Mouse (Mus musculus) hindbrain, postnatal 0 days (tissue): ENCODE data around the gene Arid4b. TPM values are rescaled to one million over a fixed set of nuclear protein-coding genes. Genes with fewer than 3 reads are reported as not detected.
"Not testable (repeated sequence)": the region's sequence is repeated elsewhere in the genome, so short reads cannot be mapped to it uniquely, and the experiment has no call there.

ENCODE experiments used
- ATAC-seq: fragments of 200-750 bp; cut with Nextera tagmentation; 2 replicates; pipeline ENCODE4 v1.8.0; 2017; ENCODE audit warnings: mild to moderate bottlenecking, moderate TSS enrichment, moderate library complexity
- DNase-seq: peaks from one replicate; pipeline ENCODE4 v3.0.0-alpha.2; 2015; ENCODE audit warnings: low spot score
- H3K27ac ChIP-seq: fragments of 300-500 bp; sonication (generic); 2 replicates; pipeline ENCODE4 v1.5.1; 2014; ENCODE audit warnings: mild to moderate bottlenecking
- H3K27me3 ChIP-seq: fragments of 300-500 bp; sonication (generic); 2 replicates; pipeline ENCODE4 v1.6.1; 2014; ENCODE audit warnings: low read length, mixed read lengths; ENCODE audit not compliant: insufficient read depth
- H3K36me3 ChIP-seq: fragments of 300-500 bp; sonication (generic); 2 replicates; pipeline ENCODE4 v1.6.1; 2014; ENCODE audit warnings: low read length, mixed read lengths; ENCODE audit not compliant: insufficient read depth
- H3K4me1 ChIP-seq: fragments of 300-500 bp; sonication (generic); 2 replicates; pipeline ENCODE4 v1.6.1; 2014; ENCODE audit warnings: antibody characterized with exemption, low read length, mixed read lengths; ENCODE audit not compliant: insufficient read depth
- H3K4me2 ChIP-seq: fragments of 300-500 bp; sonication (generic); 2 replicates; pipeline ENCODE4 v1.6.1; 2014; ENCODE audit warnings: low read depth, mild to moderate bottlenecking, low read length, moderate library complexity, mixed read lengths
- H3K4me3 ChIP-seq: fragments of 300-500 bp; sonication (generic); 2 replicates; pipeline ENCODE4 v1.5.1; 2014; ENCODE audit warnings: low read length
- H3K9ac ChIP-seq: fragments of 300-500 bp; sonication (generic); replicated peaks from 2 replicates; pipeline ENCODE4 v1.6.1; 2014; ENCODE audit warnings: mild to moderate bottlenecking, low read length, moderate library complexity, mixed read lengths
- H3K9me3 ChIP-seq: fragments of 300-500 bp; sonication (generic); 2 replicates; pipeline ENCODE4 v1.6.1; 2016; ENCODE audit warnings: low read length, mixed read lengths
- CTCF ChIP-seq: IDR thresholded peaks from 2 replicates; pipeline ENCODE4 v1.5.1; 2016; ENCODE audit warnings: antibody characterized with exemption, control low read depth, low read depth
- WGBS: fragments of 180-500 bp; shearing (Covaris S2); extraction: QIAGEN DNeasy Blood & Tissue Kit; methylation state at CpG from one replicate; pipeline ENCODE4 v1.1.7; 2014; 5-methylcytosine and 5-hydroxymethylcytosine counted together
- polyA plus RNA-seq: library from polyadenylated mRNA; unstranded; fragments of >200 nt; fragmentation: Nextera tagmentation; extraction: Ambion mirVana; gene quantifications from 2 replicates; pipeline ENCODE4 v1.2.1, GENCODE M21; 2015
- total RNA-seq: library from RNA; depleted of rRNA; stranded (reverse); fragments of >200 nt; gene quantifications from 2 replicates; pipeline ENCODE4 v1.2.3, GENCODE M21; 2014; rRNA removed

Gene Arid4b
- total RNA-seq, result 17.9 and 24.8 TPM in 2 replicates
- 56.4 and 66.7 TPM in 2 replicates for polyA plus RNA-seq

- H3K4me3 ChIP-seq, result peak within 1 kb of the TSS; percentile 93
- DNase-seq (peak; percentile 98), ATAC-seq (peak; percentile 98)
- H3K36me3 ChIP-seq, result no peaks in the 10 kb centered on the region
- peak within 1 kb of the TSS; percentile 92 for H3K9ac ChIP-seq
- no peak for TF ChIP-seq CTCF
- no peaks in the 10 kb centered on the region for H3K27me3 ChIP-seq
- WGBS, result under 1% methylated on average over 63 of the region's 64 CpGs
- peaks cover 9% of the 10 kb centered on the region for H3K4me1 ChIP-seq
- H3K4me2 ChIP-seq, result peak within 1 kb of the TSS; percentile 81
- H3K27ac ChIP-seq, result peak within 1 kb of the TSS; percentile 98
- H3K9me3 ChIP-seq, result no peaks in the 10 kb centered on the region
Measured at GRCm38 (mm10) chr13:14063013-14063941, at the start of gene Arid4b, which contains the start of gene Ggps1. Gene Arid4b (plus strand): TSS chr13:14063232. Gene Ggps1 (minus strand): TSS chr13:14063488.

GRCm38 (mm10) chr13:14014001-14014400, 49.0 kb upstream of the Arid4b start:
- H3K36me3 ChIP-seq, result peaks cover 14% of the 10 kb centered on the region
- TF ChIP-seq CTCF, result no peak
- H3K27ac ChIP-seq, result no peak overlapping the region
- H3K9me3 ChIP-seq, result no peaks in the 10 kb centered on the region
- DNase-seq (no peak), ATAC-seq (no peak)
- 97% methylated on average over 2 of the region's 2 CpGs for WGBS
- no peak overlapping the region for H3K4me3 ChIP-seq
- no peaks in the 10 kb centered on the region for H3K4me1 ChIP-seq
- H3K9ac ChIP-seq, result no peak overlapping the region
- no peak overlapping the region for H3K4me2 ChIP-seq
- H3K27me3 ChIP-seq, result no peaks in the 10 kb centered on the region

DNA sequence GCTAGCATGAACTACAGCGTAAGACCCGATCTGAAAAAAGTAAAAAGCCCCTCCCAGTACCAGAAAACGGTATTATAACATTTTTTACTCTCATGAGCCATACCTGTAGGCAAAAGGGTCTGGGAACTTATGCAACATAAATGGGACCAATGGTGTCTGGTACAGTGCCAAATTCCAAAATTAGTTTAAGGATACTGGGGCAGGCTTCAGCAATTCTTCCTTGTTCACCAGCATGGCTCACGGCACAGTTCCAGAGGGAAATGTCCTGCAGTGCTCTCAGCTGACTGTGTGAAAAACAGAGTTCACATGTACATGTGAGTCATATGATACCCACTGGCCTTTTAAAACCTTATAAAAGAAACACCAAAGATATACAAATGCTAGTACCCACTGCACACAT, 48.5 kb upstream of the Arid4b start:
- Histone ChIP-seq H3K4me2 (no peak overlapping the region), H3K4me1 (no peaks in the 10 kb centered on the region), H3K27ac (no peak overlapping the region), H3K4me3 (no peak overlapping the region), H3K36me3 (peaks cover 14% of the 10 kb centered on the region), H3K9me3 (no peaks in the 10 kb centered on the region), H3K27me3 (no peaks in the 10 kb centered on the region), H3K9ac (no peak overlapping the region)
- TF ChIP-seq CTCF, result no peak
- 93% methylated on average over 4 of the region's 4 CpGs for WGBS
- ATAC-seq (no peak), DNase-seq (no peak)

DNA sequence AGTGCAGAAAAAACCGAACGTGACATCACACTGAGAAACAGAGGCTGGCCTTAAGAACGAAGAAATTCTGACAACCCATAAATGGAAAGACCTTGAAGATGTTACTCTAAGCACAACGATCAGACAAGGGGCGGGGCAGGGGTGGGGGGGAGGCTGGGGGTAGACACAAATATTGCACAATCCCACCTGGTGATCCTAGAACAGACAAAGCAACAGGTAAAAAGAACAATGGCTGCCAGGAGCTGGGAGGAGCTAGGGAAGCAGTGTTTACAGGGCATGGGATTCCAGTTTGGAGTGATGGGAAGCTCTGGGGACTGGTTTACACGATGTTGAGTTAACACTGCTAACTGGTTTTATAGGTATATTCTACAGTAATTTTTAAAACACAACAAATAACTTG, 47.4 kb upstream of the Arid4b start:
- no peak overlapping the region for H3K4me3 ChIP-seq
- no peak for ATAC-seq
- no peak for TF ChIP-seq CTCF

DNA sequence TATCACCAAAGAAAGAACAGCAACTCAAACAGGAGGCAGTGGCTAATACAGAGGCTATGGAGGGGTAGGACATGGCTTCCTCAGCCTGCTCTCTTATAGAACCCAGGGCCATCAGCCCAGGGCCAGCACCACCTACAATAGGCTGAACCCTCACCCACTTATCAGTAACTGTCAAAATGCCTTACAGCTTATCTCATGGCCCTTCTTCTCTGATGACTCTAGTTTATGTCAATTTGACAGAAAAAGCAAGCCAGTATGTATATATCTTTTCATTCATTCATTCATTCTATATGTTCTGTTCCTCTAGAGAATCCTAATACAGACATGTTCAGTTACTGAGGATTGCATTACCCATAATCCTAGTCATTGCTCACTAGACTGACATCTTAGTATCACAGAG, 44.7 kb upstream of the Arid4b start:
- Histone ChIP-seq H3K36me3 (peaks cover 17% of the 10 kb centered on the region), H3K4me3 (no peak overlapping the region), H3K27me3 (no peaks in the 10 kb centered on the region), H3K4me1 (no peaks in the 10 kb centered on the region), H3K4me2 (no peak overlapping the region), H3K27ac (no peak overlapping the region), H3K9me3 (no peaks in the 10 kb centered on the region), H3K9ac (no peak overlapping the region)
- ATAC-seq, result no peak
- no peak for TF ChIP-seq CTCF
- DNase-seq, result no peak

More for the DNA sequence above, 47.4 kb upstream of the Arid4b start:
- H3K9me3 ChIP-seq, result no peaks in the 10 kb centered on the region
- no peaks in the 10 kb centered on the region for H3K4me1 ChIP-seq
- H3K27ac ChIP-seq, result no peak overlapping the region
- no peak overlapping the region for H3K4me2 ChIP-seq
- H3K9ac ChIP-seq, result no peak overlapping the region
- peaks cover 17% of the 10 kb centered on the region for H3K36me3 ChIP-seq
- DNase-seq, result no peak
- 91% methylated on average over 6 of the region's 6 CpGs for WGBS
- no peaks in the 10 kb centered on the region for H3K27me3 ChIP-seq

DNA sequence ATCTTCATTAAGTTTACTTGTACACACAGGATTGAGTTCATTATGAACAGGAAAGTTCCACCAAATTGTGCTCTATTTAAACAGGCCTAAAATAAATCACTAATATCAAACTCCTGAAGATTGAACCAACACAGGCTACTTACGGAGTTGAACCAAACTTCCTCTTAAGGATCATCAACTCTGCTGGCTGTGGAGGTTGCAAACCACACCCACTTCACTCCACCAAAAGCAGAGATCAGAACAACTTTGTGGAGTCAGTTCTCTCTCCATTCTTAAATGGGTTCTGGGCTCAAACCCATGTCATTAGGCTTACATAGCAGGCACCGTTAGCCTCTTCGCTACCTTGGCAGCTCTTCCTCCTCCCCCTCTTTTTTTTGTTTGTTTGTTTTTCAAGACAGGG, 44.2 kb upstream of the Arid4b start:
- ATAC-seq, result no peak

DNA sequence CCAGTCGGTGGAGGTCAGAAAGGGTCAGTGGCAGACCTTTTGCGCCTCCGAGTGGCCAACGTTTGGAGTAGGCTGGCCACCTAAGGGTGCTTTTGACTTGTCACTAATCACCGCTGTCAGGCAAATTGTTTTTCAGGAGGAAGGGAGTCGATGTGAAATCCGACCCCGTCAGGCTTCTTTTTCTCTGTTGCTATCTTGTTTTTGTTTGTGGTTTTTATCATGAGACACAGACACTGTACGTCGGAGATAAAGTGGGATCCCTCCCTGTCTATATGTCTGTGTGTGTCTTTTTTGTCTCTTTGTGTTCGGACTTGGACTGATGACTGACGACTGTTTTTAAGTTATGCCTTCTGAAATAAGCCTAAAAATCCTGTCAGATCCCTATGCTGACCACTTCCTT, 41.6 kb upstream of the Arid4b start:
- H3K27me3 ChIP-seq, H3K4me1 ChIP-seq, H3K4me2 ChIP-seq, H3K9ac ChIP-seq, ATAC-seq, H3K9me3 ChIP-seq, H3K4me3 ChIP-seq, DNase-seq, H3K27ac ChIP-seq: not testable (repeated sequence)
- H3K36me3 ChIP-seq, result peaks cover 17% of the 10 kb centered on the region
- WGBS, result 74% methylated on average over 10 of the region's 12 CpGs

More for the DNA sequence above, 44.2 kb upstream of the Arid4b start:
- DNase-seq, result no peak
- H3K36me3 ChIP-seq, result peaks cover 17% of the 10 kb centered on the region
- 97% methylated on average over 3 of the region's 3 CpGs for WGBS
- no peak for TF ChIP-seq CTCF
- H3K27ac ChIP-seq, result no peak overlapping the region
- H3K4me3 ChIP-seq, result no peak overlapping the region
- no peaks in the 10 kb centered on the region for H3K9me3 ChIP-seq
- no peak overlapping the region for H3K4me2 ChIP-seq
- H3K9ac ChIP-seq, result no peak overlapping the region
- no peaks in the 10 kb centered on the region for H3K4me1 ChIP-seq
- H3K27me3 ChIP-seq, result no peaks in the 10 kb centered on the region
